Mouse (Mus musculus) brain, embryonic 14.5 days (tissue): ENCODE data around the gene Gmppb.

ENCODE experiments used
- CTCF ChIP-seq: fragments of 200-500 bp; IDR thresholded peaks from 2 replicates; pipeline ENCODE4 v1.5.1; 2012; ENCODE audit warnings: inconsistent platforms, mild to moderate bottlenecking, moderate library complexity, borderline replicate concordance; ENCODE audit not compliant: insufficient read depth, insufficient read length; ENCODE audit errors: extremely low read depth
- POLR2A ChIP-seq: fragments of 200-500 bp; IDR thresholded peaks from 2 replicates; pipeline ENCODE4 v1.6.1; 2012; ENCODE audit warnings: mild to moderate bottlenecking, inconsistent platforms, borderline replicate concordance; ENCODE audit not compliant: poor library complexity, insufficient read depth, insufficient read length, severe bottlenecking; ENCODE audit errors: extremely low read depth

DNA sequence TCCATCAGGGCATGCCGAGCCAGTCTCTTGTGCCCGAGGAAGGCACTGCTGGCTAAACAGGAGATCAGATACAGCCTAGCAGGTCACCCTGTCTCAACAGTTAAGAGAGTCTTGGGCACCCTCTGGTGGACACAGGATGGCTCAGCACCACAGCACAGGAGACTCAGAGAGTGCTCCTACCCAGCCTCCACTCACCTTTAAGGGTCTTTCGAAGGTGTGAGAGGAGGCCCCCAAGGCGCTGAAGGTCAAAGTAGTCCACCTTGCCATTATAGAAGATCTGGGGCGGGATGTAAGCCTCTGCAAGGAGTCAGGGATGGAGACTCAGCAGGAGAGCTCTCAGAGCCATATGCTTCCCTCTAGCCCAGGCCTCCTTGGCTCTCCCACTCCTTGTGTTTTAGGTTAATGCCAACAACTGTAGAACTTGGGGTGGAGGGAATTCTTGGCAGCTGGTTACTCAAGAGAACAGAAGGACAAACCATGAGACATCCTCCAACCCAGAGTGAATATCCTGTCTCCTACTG is 16.5 kb downstream of the Gmppb start:
- TF ChIP-seq CTCF (peak; percentile 75), POLR2A (no peak)
